Mouse (Mus musculus): ENCODE data around the gene Nrde2. TPM values are rescaled to one million over a fixed set of nuclear protein-coding genes. Genes with fewer than 3 reads are reported as not detected.

Gene Nrde2
- polyA plus RNA-seq, 1 experiment, result 4.5 TPM

GRCm38 (mm10) chr12:100075715-100076114 is 83.7 kb downstream of the Nrde2 start:
- H3K4me1 ChIP-seq, result no peaks in the 10 kb centered on the region
- TF ChIP-seq GATA1 (IDR thresholded peaks at IDR 0.05; ENCODE audit: borderline replicate concordance, low read length) (no peak), FLI1 (IDR thresholded peaks at IDR 0.05; ENCODE audit: low read length) (no peak)
- peaks cover 4% of the 10 kb centered on the region for H3K9me3 ChIP-seq
- H3K36me3 ChIP-seq (replicated peaks; ENCODE audit: low read length), result no peaks in the 10 kb centered on the region
- H3K4me3 ChIP-seq (replicated peaks), result no peak overlapping the region
- peaks cover 12% of the 10 kb centered on the region for H3K27me3 ChIP-seq (replicated peaks)

Other genes starting within 250 kb of the Nrde2 start
- 0.35 TPM in 1 of 2 replicates, not detected in the other for gene Kcnk13, start 195.2 kb downstream of the Nrde2 start, polyA plus RNA-seq (2012; ENCODE audit: insufficient read depth, low replicate concordance)
- 14.0 TPM in 1 of 2 replicates, not detected in the other for gene Psmc1, start 49.5 kb downstream of the Nrde2 start, polyA plus RNA-seq (2012; ENCODE audit: insufficient read depth, low replicate concordance)
- gene Calm1, start 39.8 kb upstream of the Nrde2 start, polyA plus RNA-seq (2012; ENCODE audit: insufficient read depth, low replicate concordance), result 932 and 1,228 TPM in 2 replicates

Data from megakaryocyte, embryonic 14.5 days (primary cell).